Mouse (Mus musculus) natural killer cell, adult 2 months (primary cell): ENCODE results near the gene Pald1.

Experiments
- DNase-seq, 2 experiments: peaks; one replicate each; pipeline ENCODE4 v3.0.0; 2022; ENCODE audit warnings: low spot score in 2 of 2

The Pald1 gene

DNA sequence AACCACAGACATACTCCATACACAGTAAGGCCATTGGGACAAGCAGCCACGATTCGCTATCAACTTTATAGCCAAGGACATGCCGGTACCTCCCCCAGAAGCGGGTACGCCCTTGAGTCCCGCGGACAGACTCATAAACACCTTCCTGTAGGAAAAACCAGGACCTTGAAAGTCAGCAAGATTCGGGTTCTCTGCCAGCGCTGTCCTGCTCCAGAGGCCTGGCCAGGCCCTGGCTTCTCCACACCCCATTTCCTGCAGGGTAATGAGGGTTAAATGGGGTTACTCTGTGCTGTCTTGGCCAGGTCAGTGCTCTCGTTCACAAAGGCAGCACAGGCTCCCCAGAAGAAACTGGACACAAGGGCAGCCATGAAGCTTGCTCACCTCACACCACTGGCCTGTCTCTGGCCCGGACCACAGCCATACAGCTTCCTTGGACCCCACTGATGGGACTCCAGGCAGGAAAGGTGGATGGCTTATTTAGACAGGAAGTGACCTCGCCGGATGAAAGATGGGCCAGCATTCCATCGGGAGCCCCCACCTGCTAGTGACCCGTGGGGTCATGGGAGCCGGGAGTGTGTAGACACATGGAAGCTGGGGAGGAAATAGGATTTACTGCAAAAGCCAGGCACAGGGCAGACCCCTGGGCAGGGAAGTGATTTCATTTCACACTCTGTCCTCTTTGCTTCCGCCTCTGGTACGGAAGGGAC is 12.9 kb downstream of the Pald1 start:
- no peak for DNase-seq

DNA sequence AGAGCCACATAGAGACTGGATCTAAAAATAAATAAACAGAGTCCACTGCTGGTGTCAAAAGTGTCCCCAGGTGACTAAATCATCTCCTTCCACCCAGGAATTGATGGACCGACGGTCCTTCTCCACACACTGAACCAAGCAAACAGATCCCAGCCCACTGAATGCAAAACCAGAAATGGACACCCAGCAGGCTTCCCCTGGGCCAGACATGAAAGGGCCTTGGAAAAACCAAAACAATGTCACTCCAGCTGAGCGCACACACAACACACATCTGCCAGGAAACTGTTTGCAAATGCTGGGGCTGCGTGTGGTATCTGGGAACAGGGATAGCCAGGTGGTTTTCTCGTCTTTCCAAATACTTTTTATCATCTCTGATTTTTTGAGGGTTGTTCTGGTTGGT is 13.6 kb downstream of the Pald1 start:
- DNase-seq: no peak

DNA sequence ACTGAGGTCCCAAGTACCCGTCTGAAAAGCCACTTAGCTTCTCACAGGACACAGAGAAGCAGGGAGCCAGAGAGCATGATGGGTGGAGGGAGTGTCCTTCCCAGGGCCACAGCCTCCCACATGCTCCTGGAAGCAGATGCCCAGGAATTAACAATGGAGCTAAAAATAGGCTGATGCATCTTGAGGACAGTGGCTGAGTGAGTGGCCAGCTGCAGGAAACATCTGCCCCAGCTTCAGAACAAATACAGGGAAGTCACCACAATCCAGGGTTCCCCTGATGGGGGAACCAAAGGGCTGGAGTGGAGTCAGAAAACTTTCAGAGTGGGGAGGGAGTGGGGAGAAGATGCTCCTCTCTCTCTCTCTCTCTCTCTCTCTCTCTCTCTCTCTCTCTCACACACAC is 17.4 kb downstream of the Pald1 start:
- no peak for DNase-seq

DNA sequence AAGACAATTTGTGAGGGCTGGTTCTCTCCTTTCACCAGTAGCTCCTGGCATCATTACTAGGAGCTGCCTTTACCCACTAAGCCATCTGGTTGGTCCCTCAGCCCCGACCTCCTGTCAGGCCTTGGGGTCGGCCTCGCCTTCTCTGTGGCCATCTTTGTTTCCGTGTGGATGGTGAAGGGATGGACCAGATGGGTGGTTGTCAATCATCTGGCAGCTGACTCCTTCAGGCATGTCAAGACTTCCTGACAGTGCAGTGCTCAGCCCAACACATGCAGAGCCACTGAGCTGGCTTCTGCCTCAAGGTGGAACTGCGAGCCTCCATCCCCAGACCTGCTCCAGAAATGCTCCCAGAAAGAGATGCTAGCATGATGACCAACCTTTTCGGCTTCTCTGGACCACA is 18.9 kb downstream of the Pald1 start:
- DNase-seq: no peak

DNA sequence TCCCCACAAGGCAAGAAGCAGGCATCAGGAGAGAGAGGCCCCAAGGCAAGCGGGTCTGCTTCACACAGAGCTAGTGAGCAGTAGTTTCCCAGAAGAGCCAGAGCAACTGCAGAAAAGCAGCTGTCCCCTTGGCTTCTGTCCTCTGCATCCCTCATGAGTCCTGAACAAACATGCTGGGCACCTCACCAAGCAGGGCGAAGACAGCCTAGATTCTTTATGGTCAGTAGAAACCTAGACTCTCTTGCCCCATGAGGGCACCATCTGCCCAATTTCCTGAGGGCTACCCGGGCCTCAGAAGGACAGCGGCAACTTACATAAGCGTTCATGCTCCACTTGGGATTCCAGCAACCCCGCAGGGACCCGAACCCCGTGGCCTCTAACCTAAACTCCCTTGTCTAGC is 20.3 kb downstream of the Pald1 start:
- no peak for DNase-seq

DNA sequence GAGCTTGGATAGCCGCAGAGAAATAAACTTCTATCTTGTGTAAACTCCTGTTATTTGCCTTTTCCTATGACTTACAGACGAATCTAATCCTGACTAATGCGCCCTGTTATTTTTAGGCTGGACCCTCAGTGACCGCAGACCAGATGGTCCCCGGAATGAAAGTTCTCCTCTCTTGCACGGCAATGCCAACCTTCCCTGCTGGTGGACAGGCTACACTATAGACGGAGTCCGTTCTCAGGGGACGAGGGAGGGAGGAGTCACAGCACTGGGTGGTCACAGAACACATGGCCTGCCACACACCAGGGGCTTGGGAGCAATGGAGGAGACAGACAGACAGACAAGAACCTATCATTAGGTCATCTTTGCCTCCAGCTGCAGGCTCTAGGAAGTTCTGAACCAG is 20.8 kb downstream of the Pald1 start:
- no peak for DNase-seq

DNA sequence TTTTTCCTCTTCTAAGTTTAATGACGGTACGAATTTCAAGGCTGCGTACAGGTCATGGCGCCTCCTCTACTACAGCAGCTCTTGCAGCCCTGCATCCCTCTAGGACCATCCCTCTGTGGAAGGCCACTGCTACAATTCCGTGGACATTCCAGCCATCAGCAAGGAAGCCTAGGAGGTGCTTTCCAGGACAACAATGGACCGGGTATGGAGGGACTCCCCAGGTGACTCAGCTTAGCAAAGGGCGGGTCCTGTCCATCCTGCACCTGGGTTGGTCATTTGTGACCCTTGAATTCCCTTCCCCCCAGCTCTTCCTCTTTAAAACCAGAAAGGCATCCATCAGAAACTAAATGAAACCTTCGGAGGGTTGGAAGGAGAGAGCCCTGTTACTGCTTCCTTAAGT is 22.7 kb downstream of the Pald1 start:
- no peak for DNase-seq

DNA sequence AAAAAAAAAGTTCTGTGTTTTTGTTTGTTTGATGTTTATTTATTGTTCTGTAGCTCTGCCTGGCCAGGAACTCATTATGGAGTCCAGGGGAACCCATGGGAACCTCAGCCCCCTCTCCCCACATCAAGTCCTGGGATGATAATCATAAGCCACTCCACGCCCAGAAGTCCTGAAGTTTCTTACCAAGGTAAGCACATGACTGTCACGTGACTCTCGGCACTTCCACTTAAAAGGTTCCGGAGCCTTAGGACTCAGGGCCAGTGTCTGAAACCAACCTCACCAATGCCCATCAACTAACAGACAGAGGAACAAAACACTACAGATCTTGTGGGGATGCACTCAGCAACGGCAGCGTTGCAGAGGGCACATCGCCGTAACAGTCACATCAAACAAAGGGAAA is 23.9 kb downstream of the Pald1 start:
- no peak for DNase-seq

DNA sequence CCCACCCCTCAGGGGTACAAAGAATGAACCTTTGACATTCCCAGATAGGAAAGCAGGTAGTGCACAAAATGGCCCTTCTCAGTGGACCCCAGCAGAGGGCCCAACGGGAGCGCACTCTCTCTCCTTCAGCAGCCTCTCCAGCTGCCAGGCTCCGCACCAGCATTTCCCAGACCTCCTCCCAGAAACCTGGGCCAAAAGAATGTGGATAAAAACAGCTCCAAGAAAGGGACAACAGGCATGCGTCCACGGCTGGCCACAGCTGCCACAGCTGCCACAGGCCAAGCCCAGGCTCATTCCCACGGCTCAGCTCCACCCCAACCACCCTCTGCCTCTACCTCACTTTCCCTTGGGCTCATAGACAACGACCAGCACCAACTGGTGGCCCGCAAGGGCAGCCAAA is 25.7 kb downstream of the Pald1 start:
- DNase-seq: no peak

DNA sequence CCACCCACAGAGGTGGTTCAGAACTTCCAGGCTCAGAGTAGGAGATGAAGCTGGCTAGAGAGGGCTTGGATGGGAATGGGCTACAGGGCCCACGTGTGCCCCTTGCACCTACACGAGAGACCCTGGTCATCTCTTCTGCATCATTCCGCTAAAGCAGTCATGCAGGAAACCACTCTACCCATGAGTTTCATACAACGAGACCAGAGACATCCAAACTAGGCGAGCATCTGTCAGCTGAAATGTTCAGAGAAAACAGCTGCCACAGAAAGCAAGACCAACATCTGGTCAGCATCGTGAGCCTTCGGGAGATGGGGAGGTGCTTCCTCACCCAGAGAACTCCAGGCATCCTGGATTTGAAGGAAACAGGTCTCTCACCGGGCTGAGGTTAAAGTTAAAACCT is 26.8 kb downstream of the Pald1 start:
- no peak for DNase-seq

DNA sequence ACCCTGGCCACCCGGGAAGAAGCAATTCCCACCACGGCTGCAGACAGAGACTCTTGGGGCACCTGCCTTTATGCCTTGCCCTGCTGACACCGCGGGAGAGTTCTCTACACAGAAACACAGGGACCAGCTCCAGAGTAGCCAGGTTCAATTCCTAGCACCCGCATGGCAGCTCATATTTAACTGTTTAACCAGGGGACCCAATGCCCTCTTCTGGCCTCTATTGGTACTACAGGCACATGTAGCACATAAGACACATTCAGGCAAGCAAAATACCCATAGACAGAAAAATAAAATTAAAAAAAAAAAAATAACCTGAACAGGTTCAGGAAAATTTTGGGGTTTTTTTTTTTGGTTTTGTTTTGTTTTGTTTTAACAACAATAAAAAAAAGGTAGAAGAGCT is 27.2 kb downstream of the Pald1 start:
- no peak for DNase-seq

DNA sequence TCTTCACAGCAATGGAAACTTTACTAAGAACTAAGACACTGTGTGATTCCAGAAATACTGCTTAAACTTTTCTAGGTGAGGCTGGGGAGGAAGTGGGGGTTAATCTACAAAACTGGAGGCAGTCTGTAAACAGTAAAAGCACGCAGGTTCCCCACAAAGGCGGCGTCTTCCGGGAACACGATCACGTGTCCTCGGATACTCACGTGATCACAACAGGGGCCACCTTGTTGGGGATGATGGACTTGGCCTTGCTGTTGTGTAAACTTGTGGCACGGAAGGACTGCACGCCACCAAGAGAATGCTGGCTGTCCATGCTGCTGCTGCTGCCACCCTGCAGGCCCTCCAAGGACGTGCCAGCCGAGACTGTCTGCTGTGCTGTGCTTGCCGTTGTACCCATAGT is 27.7 kb downstream of the Pald1 start:
- no peak for DNase-seq

DNA sequence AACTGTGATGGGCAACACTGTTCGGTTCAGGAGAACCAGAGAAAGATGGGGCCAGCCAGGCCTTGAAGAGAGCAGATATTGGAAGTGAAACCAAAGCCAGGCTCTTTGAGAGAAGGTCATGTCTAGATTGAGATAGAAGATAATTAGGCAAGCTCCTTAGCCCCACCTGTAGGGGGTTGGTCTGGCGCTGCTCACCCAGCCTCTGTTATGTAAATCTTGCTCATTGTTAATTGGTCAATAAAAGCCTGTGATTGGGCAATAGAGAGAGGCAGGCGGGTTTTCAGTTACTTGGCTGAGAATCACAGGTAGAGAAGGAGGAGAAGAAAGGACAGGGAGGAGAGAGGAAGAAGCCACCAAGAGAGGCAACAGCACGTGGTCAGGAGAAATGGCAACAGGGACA is 32.1 kb downstream of the Pald1 start:
- no peak for DNase-seq

DNA sequence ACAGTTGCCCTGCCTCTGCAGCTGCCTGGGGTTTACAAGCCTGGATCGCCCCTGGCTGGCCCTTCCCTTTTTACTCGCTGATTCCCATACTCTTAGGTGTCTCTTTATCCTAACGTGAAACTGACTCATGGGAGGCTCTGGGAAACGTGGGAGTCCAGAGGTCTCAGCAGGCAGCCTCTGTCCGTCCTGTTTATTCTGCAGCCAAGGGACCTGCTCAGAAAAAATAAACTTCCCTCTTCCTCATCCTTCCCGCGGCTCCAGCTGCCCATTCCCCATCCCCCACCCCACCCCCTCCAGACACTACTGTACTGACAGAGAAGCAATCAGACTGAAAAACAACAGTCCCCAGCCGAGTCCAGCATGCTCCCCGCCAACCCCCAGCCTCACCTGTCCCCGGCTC is 37.0 kb downstream of the Pald1 start:
- DNase-seq: no peak

DNA sequence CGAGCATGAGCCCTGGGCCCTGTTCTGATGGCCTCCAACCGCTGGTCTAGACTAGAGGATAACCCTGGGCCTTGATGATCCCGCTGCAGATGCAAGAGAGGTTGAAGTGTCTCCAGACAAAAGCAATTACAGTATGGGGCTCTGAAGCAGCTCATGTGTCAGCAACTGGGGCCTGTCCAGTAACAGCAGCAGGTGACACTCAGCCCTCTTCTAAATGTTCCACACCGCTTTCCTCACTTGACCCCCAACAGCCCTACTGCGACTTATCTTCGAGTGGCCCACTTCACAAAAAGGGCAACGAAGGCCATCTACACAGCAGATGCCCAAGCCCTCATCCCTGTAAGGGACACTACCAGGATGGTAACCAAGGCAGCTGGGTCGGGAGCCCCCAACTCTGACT is 38.2 kb downstream of the Pald1 start:
- no peak for DNase-seq

DNA sequence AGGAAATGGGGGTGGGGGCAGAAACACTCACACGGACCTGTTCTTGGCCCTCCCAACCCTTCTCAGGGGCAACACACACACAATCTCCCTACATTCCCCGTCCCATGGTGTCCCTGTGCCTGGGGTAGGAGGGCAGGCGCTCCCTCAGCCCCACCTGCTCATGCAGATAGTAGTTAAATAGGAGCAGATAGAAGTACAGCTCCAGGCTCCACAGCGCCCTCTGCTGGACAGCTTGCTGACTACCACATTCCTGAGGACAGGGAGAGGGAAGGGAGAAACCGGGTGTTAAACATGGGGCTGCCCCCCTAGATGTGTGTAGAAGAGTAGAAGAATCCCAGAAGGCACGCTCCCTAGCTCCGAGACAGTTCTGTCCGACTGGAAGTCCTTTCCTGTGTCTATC is 39.4 kb downstream of the Pald1 start:
- DNase-seq: peak; percentile 57 to 64

DNA sequence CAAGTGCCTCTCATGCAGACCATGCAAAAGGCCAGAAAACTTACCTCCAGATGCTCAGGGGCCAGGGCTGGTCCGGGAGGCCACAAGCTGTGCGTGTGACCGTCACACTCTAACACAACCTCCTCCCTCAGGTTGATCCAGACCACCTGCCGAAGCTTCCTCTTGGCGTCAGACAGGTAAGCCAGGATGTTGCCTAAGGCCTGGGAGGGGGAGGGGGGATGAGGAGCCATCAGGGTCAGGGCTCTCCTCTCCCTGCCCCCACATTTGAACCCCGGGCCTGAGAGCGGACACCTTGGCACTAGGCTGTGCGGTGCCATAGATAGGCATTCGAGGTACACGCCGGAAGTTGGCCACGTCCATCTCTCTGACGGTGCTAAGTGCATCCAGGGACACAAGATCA is 40.6 kb downstream of the Pald1 start:
- DNase-seq: no peak

DNA sequence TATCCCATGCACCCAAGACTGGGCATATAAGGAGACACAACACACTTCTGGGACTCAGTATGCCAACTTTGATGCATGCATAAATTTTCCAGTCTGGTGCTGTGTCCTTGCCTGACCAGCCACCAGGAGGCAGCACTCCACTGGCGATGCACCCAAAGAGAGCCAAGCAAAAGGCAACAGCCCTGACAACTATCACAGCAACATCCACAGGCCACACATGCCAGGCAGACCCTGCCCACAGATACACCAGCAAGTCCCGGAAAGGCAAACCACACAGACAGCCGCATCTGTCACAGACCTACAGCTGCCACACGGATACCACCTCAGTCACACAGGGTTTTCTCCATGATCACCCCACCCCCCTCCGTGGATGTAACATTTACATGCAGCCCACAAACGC is 41.8 kb downstream of the Pald1 start:
- DNase-seq: peak; percentile 61 to 69

DNA sequence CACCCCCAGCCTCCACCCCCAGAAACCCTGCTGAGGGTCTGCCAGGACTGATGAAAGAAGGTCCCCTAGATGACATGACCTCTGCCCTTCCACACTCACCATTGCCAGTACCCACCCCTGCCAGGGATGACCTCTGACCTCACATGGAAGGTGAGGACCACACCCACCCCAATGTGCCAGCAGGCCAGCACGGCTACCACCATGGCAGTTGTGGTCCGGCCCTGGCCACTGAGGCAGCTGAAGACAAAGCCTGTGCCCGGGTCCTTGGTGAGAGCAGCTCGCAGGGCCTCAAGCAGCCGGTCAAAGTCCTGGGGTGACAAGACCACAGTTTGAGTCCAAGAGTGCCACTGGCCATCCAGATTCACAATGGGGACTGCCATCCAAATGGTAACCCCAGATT is 42.3 kb downstream of the Pald1 start:
- DNase-seq: no peak

DNA sequence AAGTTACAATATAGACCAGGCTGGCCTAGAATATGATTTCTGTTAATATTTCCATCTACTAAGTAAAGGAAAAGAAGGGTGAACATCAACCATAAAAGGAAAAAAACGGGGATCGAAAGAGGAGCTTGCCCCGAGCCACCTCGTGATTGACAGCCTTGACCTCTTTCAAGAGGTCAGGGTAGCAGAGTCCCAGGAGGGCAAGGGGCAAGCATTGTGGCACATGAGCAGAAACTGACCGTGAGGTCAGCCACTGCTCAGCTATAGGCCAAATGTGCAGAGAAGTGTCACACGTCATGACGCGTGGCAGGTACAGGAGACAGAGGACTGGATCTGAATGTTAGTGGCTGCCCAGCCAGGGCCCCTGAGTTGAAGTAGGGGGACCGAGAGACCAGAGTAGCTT is 43.1 kb downstream of the Pald1 start:
- DNase-seq: no peak

DNA sequence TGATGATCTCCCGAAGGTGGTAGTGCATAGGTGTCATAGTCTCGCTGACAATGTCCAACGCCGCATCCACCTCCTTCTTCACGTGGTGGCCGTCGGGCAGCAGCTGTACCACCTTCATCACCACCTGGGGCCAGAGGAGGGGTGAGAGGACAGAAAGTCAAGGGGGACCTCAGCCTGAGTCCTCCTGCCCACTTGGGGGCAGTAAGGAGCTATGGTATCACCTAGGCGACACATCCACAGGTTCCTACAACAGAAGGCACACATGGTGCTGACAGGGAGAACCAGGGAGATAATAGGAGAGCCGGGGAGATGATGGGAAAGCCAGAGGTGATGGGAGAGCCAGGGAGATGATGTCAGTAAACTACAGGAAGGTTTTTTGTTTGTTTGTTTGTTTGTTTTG is 44.1 kb downstream of the Pald1 start:
- no peak for DNase-seq

DNA sequence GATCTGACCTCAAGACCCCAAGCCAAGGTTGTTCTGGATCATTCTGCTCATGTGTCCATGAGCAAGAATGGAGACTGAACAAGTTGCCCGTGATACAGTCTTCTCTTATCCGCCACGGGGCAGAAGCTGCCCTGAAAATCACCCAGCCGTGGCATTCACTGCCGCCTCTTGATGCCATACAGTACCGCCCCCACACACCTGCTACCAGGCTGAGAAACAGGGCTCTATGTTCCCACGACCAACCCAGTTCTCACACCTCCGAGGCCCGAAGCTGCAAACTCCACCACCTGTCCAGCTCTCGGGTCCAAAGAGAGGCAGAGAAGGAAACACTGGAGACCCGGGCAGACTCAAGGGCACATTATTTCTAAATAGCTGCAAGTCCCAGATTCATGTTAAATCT is 45.7 kb downstream of the Pald1 start:
- no peak for DNase-seq

DNA sequence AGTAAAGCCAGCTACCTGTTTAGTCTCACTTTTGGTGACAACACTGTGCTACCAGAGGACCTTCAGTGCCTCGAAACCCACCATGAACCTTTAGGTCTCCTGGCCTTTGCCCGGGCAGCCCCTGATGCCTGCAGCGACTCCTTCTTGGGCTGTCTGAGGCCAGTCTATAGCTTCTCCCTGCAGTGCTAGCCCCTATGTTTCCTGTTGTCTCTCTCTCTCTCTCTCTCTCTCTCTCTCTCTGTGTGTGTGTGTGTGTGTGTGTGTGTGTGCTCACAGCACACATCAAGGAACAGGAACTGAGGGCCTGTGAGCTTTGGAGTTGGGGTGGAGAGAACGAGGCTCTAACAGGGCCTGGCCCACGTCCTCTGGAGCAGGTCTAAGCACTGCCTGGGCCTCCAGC is 46.7 kb downstream of the Pald1 start:
- DNase-seq: no peak

DNA sequence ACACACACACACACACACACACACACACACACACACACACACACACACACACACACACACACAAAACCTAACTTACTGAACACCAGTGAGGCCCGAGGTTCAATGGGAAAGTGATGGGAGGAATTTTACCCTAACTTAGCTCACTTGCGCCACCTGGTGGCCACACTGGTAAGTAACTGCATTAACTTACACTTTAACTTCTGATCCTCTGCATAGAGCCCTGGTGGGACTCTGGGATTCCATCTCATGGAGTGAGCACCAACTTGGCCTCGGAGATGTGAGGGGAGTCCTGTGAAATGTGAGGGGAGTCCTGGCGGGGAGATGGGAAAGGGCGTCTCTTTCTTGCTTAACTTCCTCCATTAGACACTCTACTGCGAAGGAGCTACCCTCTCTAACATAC is 47.2 kb downstream of the Pald1 start:
- DNase-seq: peak; percentile 77 to 78

DNA sequence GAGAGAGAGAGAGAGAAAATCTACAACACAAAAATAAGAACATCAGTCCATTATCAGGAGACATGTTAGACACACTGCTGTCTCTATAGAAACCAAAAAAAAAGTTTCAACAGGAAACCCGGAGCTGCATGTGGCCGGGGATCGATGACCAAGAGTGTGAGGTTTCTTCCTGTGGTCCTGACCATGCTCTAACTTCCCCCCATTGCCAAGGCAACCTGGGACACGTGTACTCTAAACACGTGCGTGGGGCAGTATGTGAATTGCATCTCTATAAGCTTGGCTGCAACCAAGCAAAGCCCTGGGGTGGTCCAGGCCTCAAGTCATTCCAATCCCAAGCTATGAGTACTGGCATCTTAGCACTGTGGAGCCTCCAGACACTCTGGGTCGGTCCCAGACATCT is 48.8 kb downstream of the Pald1 start:
- DNase-seq: peak; percentile 79 to 91
